Mouse (Mus musculus) forebrain, embryonic 12.5 days (tissue): ENCODE measurements around the gene 9630041A04Rik. TPM values are rescaled to one million over a fixed set of nuclear protein-coding genes. Genes with fewer than 3 reads are reported as not detected.

Experiments
- ATAC-seq: fragments of 200-750 bp; cut with Nextera tagmentation; 2 replicates; pipeline ENCODE4 v1.8.0; 2017; ENCODE audit warnings: moderate TSS enrichment; ENCODE audit not compliant: low FRiP score
- H3K27ac ChIP-seq: fragments of 300-500 bp; sonication (generic); 2 replicates; pipeline ENCODE4 v1.5.1; 2016; ENCODE audit warnings: mild to moderate bottlenecking
- H3K27me3 ChIP-seq: fragments of 300-500 bp; sonication (generic); 2 replicates; pipeline ENCODE4 v1.6.1; 2016; ENCODE audit warnings: mild to moderate bottlenecking
- H3K36me3 ChIP-seq: fragments of 300-500 bp; sonication (generic); replicated peaks from 2 replicates; pipeline ENCODE4 v1.6.1; 2016; ENCODE audit warnings: mild to moderate bottlenecking
- H3K4me1 ChIP-seq: fragments of 300-500 bp; sonication (generic); 2 replicates; pipeline ENCODE4 v1.6.1; 2016
- H3K4me2 ChIP-seq: fragments of 300-500 bp; sonication (generic); 2 replicates; pipeline ENCODE4 v1.6.1; 2016; ENCODE audit warnings: mild to moderate bottlenecking, moderate library complexity
- H3K4me3 ChIP-seq: fragments of 300-500 bp; sonication (generic); replicated peaks from 2 replicates; pipeline ENCODE4 v1.5.1; 2016; ENCODE audit warnings: mild to moderate bottlenecking
- H3K9ac ChIP-seq: fragments of 300-500 bp; sonication (generic); 2 replicates; pipeline ENCODE4 v1.6.1; 2016; ENCODE audit warnings: mild to moderate bottlenecking
- H3K9me3 ChIP-seq: fragments of 300-500 bp; sonication (generic); 2 replicates; pipeline ENCODE4 v1.6.1; 2016
- WGBS: fragments of 180-500 bp; shearing (Covaris S2); methylation state at CpG from one replicate; pipeline ENCODE4 v1.1.7; 2016; 5-methylcytosine and 5-hydroxymethylcytosine counted together
- polyA plus RNA-seq: library from polyadenylated mRNA; unstranded; fragments of >200 nt; fragmentation: Nextera tagmentation; extraction: Ambion mirVana; gene quantifications from 2 replicates; pipeline ENCODE4 v1.2.1, GENCODE M21; 2016

Gene 9630041A04Rik
- 0.20 TPM in 1 of 2 replicates, not detected in the other for polyA plus RNA-seq

DNA sequence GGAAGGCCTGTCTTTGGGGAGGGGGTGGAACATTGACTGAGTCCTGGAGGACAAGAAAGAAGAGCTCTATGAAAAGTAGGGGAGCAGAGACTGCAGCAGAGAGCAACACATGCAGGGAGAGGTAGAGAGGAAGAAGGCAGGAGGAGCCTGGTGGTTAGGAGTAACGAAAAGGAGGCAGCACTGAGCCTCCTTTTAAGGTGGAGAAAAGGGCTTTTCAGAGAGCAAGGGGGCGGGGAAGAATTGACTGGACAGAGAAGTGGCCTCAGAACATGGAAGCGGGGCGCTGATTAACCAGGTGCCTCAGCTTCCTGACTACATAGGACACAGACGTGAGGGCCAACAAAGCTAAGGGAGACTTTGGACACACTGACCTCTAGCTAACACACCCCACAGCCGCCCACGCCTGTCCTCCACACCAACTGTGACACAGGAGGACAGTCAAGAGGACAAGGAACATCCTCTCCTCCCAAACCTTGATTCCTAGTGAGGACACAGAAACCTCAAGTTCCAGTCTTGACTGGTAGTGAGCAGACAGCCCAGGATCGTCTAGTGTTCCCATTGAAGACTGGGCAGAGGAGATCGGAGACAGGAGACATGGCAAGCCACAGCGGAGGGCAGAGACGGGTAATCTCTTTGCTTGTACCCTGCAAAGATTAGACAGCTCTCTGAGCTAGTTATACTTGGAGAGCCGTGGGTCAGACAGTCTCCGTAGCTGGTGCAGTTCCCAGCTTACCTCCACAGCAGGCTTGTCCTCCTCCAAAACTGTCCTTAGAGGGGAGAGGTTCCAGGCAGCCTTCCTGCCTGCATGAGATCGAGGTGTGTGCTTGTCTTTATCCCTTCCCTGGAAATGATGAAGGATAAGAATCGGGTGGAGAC is at the start of gene 9630041A04Rik:
TSS of gene 9630041A04Rik (plus strand) at position 246 of the 876 bp plus-strand sequence.
- no peak within 1 kb of the TSS for H3K4me3 ChIP-seq
- H3K27me3 ChIP-seq: no peaks in the 10 kb centered on the region
- WGBS: 78% methylated on average over 15 of the region's 15 CpGs
- H3K4me2 ChIP-seq: 0 out of 2 replicates have a peak within 1 kb of the TSS, but pooled peaks have one; percentile 10
- H3K27ac ChIP-seq: peak within 1 kb of the TSS; percentile 21; the same call in 1 of the 2 replicates
- no peaks in the 10 kb centered on the region for H3K9me3 ChIP-seq
- no peak within 1 kb of the TSS for H3K9ac ChIP-seq
- H3K4me1 ChIP-seq: peaks cover 19% of the 10 kb centered on the region
- 0 out of 2 replicates have a peak, but pooled peaks have one; percentile 39 for ATAC-seq
- no peaks in the 10 kb centered on the region for H3K36me3 ChIP-seq

DNA sequence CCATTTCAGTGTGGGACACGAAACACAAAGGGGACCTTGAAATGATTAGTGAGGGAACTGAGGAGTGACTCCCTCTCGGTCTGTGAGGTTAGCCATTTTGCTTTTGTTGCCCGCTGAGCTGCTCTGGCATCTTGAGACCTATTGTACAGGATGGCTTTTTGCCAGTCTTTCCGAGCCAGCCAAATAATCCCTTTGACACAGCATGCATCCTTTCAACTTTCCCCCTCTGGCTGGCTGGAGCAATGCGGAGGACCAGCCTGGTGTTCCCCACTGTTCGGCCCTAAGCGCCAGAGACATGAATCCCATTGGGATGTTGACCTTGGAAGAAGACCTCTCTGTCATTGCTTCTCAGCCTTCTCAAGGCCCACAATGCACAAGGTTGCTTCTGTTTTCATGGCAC is 37.7 kb upstream of the 9630041A04Rik start:
- Histone ChIP-seq H3K9me3 (no peaks in the 10 kb centered on the region), H3K9ac (no peak overlapping the region), H3K4me3 (no peak overlapping the region), H3K27ac (no peak overlapping the region), H3K27me3 (peaks cover 7% of the 10 kb centered on the region), H3K36me3 (no peaks in the 10 kb centered on the region), H3K4me1 (peaks cover 21% of the 10 kb centered on the region), H3K4me2 (no peak overlapping the region)
- ATAC-seq: no peak
- 23% methylated on average over 7 of the region's 7 CpGs for WGBS

GRCm38 (mm10) chr9:101825626-101826025 is 36.0 kb upstream of the 9630041A04Rik start:
- H3K27ac ChIP-seq: no peak overlapping the region
- 92% methylated on average over 8 of the region's 8 CpGs for WGBS

GRCm38 (mm10) chr9:101833619-101834018 is 28.0 kb upstream of the 9630041A04Rik start:
- ATAC-seq: no peak
- Histone ChIP-seq H3K9ac (no peak overlapping the region), H3K36me3 (no peaks in the 10 kb centered on the region), H3K4me3 (no peak overlapping the region), H3K27ac (no peak overlapping the region), H3K27me3 (no peaks in the 10 kb centered on the region), H3K4me2 (no peak overlapping the region), H3K9me3 (no peaks in the 10 kb centered on the region), H3K4me1 (no peaks in the 10 kb centered on the region)
- WGBS: 82% methylated on average over 2 of the region's 2 CpGs

More at GRCm38 (mm10) chr9:101825626-101826025, 36.0 kb upstream of the 9630041A04Rik start:
- H3K27me3 ChIP-seq: peaks cover 7% of the 10 kb centered on the region
- H3K36me3 ChIP-seq: no peaks in the 10 kb centered on the region
- H3K9ac ChIP-seq: no peak overlapping the region
- H3K4me2 ChIP-seq: no peak overlapping the region
- no peak for ATAC-seq
- no peak overlapping the region for H3K4me3 ChIP-seq
- peaks cover 21% of the 10 kb centered on the region for H3K4me1 ChIP-seq
- H3K9me3 ChIP-seq: no peaks in the 10 kb centered on the region

DNA sequence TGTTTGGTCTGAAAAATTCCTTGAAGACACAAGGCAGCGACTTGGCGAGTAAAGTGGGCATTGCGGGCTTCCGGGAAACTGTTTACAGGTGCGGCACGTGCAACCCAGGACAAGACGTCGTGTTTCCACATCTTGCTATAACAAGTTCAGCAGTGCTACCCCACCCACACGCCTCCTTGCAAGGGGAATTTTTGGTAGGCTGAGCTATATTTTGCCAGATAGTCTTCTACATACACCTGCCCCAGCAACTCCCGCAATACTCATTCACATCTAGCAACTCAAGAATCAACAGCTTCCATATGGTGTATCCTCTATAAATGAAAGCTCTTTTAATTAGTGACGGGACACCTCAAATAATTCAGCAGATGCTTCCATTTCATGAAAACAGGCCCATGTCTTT is 20.5 kb upstream of the 9630041A04Rik start:
- H3K27me3 ChIP-seq: no peaks in the 10 kb centered on the region
- H3K4me3 ChIP-seq: no peak overlapping the region
- no peak overlapping the region for H3K27ac ChIP-seq
- ATAC-seq: no peak
- no peaks in the 10 kb centered on the region for H3K4me1 ChIP-seq
- H3K9me3 ChIP-seq: no peaks in the 10 kb centered on the region
- WGBS: 93% methylated on average over 11 of the region's 11 CpGs
- H3K4me2 ChIP-seq: no peak overlapping the region
- H3K36me3 ChIP-seq: no peaks in the 10 kb centered on the region
- no peak overlapping the region for H3K9ac ChIP-seq

DNA sequence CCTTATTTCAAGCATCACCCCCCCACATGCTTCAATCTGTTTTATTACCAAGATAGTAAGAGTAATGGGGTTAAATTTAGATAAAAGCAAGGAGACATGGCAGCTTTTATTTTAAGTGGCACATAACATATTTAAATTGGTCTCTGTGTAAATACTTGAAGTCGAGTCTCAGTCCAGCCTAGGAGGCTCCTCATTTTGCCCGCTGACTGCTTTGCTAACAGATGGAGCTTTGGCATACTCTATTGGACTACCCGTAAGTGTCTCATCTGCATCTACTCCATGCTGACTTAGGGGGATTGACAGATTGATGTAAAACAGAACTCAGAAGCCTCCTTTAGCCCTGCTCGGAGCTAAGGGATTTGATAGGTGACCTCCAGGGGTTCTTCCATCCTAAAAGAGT is 17.7 kb upstream of the 9630041A04Rik start:
- Histone ChIP-seq H3K4me3 (no peak overlapping the region), H3K27ac (no peak overlapping the region)

GRCm38 (mm10) chr9:101845691-101846090 is 15.9 kb upstream of the 9630041A04Rik start:
- Histone ChIP-seq H3K4me1 (no peaks in the 10 kb centered on the region), H3K4me2 (no peak overlapping the region), H3K9me3 (no peaks in the 10 kb centered on the region), H3K27me3 (no peaks in the 10 kb centered on the region), H3K36me3 (no peaks in the 10 kb centered on the region), H3K27ac (no peak overlapping the region), H3K4me3 (no peak overlapping the region), H3K9ac (no peak overlapping the region)
- ATAC-seq: no peak
- 83% methylated on average over 6 of the region's 6 CpGs for WGBS

More for the DNA sequence above, 17.7 kb upstream of the 9630041A04Rik start:
- WGBS: 82% methylated on average over 4 of the region's 4 CpGs
- no peak overlapping the region for H3K9ac ChIP-seq
- H3K9me3 ChIP-seq: no peaks in the 10 kb centered on the region
- no peaks in the 10 kb centered on the region for H3K27me3 ChIP-seq
- no peaks in the 10 kb centered on the region for H3K4me1 ChIP-seq
- no peak overlapping the region for H3K4me2 ChIP-seq
- H3K36me3 ChIP-seq: no peaks in the 10 kb centered on the region
- ATAC-seq: no peak

GRCm38 (mm10) chr9:101862481-101863065 is 932 bp downstream of the 9630041A04Rik start:
- H3K27ac ChIP-seq: peak overlapping the region; percentile 21; the same call in 1 of the 2 replicates
- 0 out of 2 replicates have a peak overlapping the region, but pooled peaks have one; percentile 10 for H3K4me2 ChIP-seq
- no peak overlapping the region for H3K4me3 ChIP-seq
- H3K27me3 ChIP-seq: no peaks in the 10 kb centered on the region
- ATAC-seq: 0 out of 2 replicates have a peak, but pooled peaks have one; percentile 23
- 47% methylated on average over 12 of the region's 12 CpGs for WGBS
- H3K4me1 ChIP-seq: peaks cover 19% of the 10 kb centered on the region
- H3K9me3 ChIP-seq: no peaks in the 10 kb centered on the region
- H3K9ac ChIP-seq: no peak overlapping the region
- no peaks in the 10 kb centered on the region for H3K36me3 ChIP-seq

DNA sequence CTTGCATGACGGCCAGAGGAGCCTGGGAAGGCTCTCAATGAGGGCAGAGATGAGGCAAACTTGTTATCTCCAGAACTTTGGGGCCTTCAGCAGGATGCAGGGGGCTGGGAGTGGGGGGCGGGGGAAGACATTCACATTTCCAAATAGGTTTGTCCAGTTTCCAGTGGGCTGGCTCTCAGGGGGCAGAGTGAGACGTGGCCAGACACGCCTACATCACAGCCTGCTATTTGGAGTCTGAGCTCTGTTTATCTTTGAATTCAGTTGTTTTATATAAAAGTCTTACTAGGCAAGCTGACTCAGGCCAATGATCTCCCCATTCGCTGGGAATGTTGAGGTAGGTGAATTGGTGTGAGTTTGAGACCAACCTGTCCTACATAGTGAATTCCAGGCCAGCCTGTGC is 1.5 kb downstream of the 9630041A04Rik start:
- Histone ChIP-seq H3K9me3 (no peaks in the 10 kb centered on the region), H3K27me3 (no peaks in the 10 kb centered on the region), H3K9ac (no peak overlapping the region), H3K4me2 (no peak overlapping the region), H3K4me3 (no peak overlapping the region), H3K27ac (0 out of 2 replicates have a peak overlapping the region, but pooled peaks have one; percentile 21), H3K4me1 (peaks cover 19% of the 10 kb centered on the region), H3K36me3 (no peaks in the 10 kb centered on the region)
- WGBS: 77% methylated on average over 5 of the region's 5 CpGs
- no peak for ATAC-seq

- 92% methylated on average over 6 of the region's 6 CpGs for WGBS
- H3K4me2 ChIP-seq: no peak overlapping the region
- H3K27ac ChIP-seq: no peak overlapping the region
- no peak overlapping the region for H3K4me3 ChIP-seq
- H3K9ac ChIP-seq: no peak overlapping the region
- H3K9me3 ChIP-seq: no peaks in the 10 kb centered on the region
- H3K36me3 ChIP-seq: no peaks in the 10 kb centered on the region
- H3K27me3 ChIP-seq: no peaks in the 10 kb centered on the region
- ATAC-seq: no peak
- H3K4me1 ChIP-seq: no peaks in the 10 kb centered on the region
Measured at GRCm38 (mm10) chr9:101868593-101868992, 7.0 kb downstream of the 9630041A04Rik start.

GRCm38 (mm10) chr9:101870034-101870433 is 8.4 kb downstream of the 9630041A04Rik start:
- Histone ChIP-seq H3K4me3 (no peak overlapping the region), H3K4me1 (no peaks in the 10 kb centered on the region), H3K27me3 (no peaks in the 10 kb centered on the region), H3K36me3 (no peaks in the 10 kb centered on the region), H3K27ac (no peak overlapping the region), H3K9me3 (no peaks in the 10 kb centered on the region), H3K4me2 (no peak overlapping the region), H3K9ac (no peak overlapping the region)
- whole genome bisulfite sequencing: 83% methylated on average over 4 of the region's 4 CpGs
- no peak for ATAC-seq

GRCm38 (mm10) chr9:101875306-101875705 is 13.7 kb downstream of the 9630041A04Rik start:
- ATAC-seq: no peak
- H3K4me1 ChIP-seq: no peaks in the 10 kb centered on the region
- H3K36me3 ChIP-seq: no peaks in the 10 kb centered on the region
- H3K4me2 ChIP-seq: no peak overlapping the region
- H3K9me3 ChIP-seq: no peaks in the 10 kb centered on the region
- no peak overlapping the region for H3K27ac ChIP-seq
- WGBS: 89% methylated on average over 1 of the region's 1 CpGs
- no peaks in the 10 kb centered on the region for H3K27me3 ChIP-seq
- H3K4me3 ChIP-seq: no peak overlapping the region
- H3K9ac ChIP-seq: no peak overlapping the region
